Mouse (Mus musculus) spleen, embryonic (tissue): ENCODE measurements around the gene Adgrf4.

ENCODE experiments used
- CTCF ChIA-PET: fragments of 350-600 bp; sonication (Branson Sonifier 250); formaldehyde crosslinking; loops from one replicate; lab custom pipeline; 2022; lab: Charles Lee

The Adgrf4 gene

GRCm38 (mm10) chr17:42692136-42692535, at the start of gene Adgrf4:
Adgrf4 (minus strand) TSS chr17:42692284.
- CTCF ChIA-PET, result no interaction called here

- CTCF ChIA-PET, result no interaction called here
Measured at GRCm38 (mm10) chr17:42741801-42742217, 49.7 kb upstream of the Adgrf4 start, which contains the start of gene Adgrf2. Adgrf2 (minus strand) TSS chr17:42742179.

- CTCF ChIA-PET, result no interaction called here
Measured at GRCm38 (mm10) chr17:42738794-42739193, 46.7 kb upstream of the Adgrf4 start.

- CTCF ChIA-PET, result no interaction called here
Measured at GRCm38 (mm10) chr17:42717161-42717560, 25.1 kb upstream of the Adgrf4 start.

GRCm38 (mm10) chr17:42714991-42715390, 22.9 kb upstream of the Adgrf4 start:
- CTCF ChIA-PET, result no interaction called here

GRCm38 (mm10) chr17:42710717-42711116, 18.6 kb upstream of the Adgrf4 start:
- CTCF ChIA-PET, result no interaction called here

GRCm38 (mm10) chr17:42705611-42706010, 13.5 kb upstream of the Adgrf4 start:
- CTCF ChIA-PET, result no interaction called here

GRCm38 (mm10) chr17:42702198-42702597, 10.1 kb upstream of the Adgrf4 start:
- CTCF ChIA-PET, result no interaction called here

GRCm38 (mm10) chr17:42694730-42695129, 2.6 kb upstream of the Adgrf4 start:
- CTCF ChIA-PET, result no interaction called here

GRCm38 (mm10) chr17:42690531-42690930, 1.6 kb downstream of the Adgrf4 start:
- CTCF ChIA-PET, result no interaction called here

- CTCF ChIA-PET, result no interaction called here
Measured at GRCm38 (mm10) chr17:42658634-42659422, 33.3 kb downstream of the Adgrf4 start.

GRCm38 (mm10) chr17:42643416-42643815, 48.7 kb downstream of the Adgrf4 start:
- CTCF ChIA-PET, result no interaction called here

GRCm38 (mm10) chr17:42630206-42630605, 61.9 kb downstream of the Adgrf4 start:
- CTCF ChIA-PET, result no interaction called here

GRCm38 (mm10) chr17:42613043-42613737, 78.9 kb downstream of the Adgrf4 start:
- CTCF ChIA-PET, result no interaction called here

GRCm38 (mm10) chr17:42611295-42611694, 80.8 kb downstream of the Adgrf4 start, which contains the start of gene Opn5:
Opn5 (minus strand) TSS chr17:42611395.
- CTCF ChIA-PET, result no interaction called here

- CTCF ChIA-PET, result no interaction called here
Measured at GRCm38 (mm10) chr17:42608270-42608669, 83.8 kb downstream of the Adgrf4 start.
